Mouse (Mus musculus): Measurements from ENCODE around the gene Ighmbp2.

DNA sequence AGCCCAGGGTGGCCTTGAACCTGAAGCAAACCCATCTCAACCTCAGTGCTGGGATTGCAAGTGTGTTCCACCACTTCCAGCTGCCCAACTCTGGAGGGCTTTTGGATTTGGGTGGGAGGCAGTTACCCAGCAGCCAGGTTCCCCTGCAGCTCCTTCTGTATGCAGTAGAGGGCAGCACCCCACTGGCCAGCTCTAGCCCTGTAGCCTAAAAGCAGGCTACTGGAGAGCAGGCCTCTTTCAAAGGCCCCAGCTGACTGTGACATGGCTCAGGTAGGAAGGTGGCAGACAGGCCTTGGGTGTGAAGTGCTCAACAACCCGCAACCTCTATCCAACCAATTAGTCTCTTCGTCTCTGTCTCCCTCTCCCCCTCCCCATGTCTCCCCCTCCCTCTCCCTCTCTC, 9.2 kb upstream of the Ighmbp2 start:
- TF ChIP-seq POLR2A (IDR thresholded peaks at IDR 0.05; ENCODE audit: low read depth, low read length) (no peak), CTCF (IDR thresholded peaks at IDR 0.05; ENCODE audit: extremely low read depth, insufficient read depth, insufficient read length, insufficient replicate concordance) (peak; percentile 80; the same call in 1 of the 2 replicates)

All from spleen, adult 2 months (tissue).